Mouse (Mus musculus) limb, embryonic 11.5 days (tissue): ENCODE measurements around the gene Atp5f1. TPM values are rescaled to one million over a fixed set of nuclear protein-coding genes. Genes with fewer than 3 reads are reported as not detected.
A peak's percentile ranks its signal among the peaks of the same experiment; 100 is the strongest.

Experiments used
- ATAC-seq: fragments of 200-750 bp; cut with Nextera tagmentation; 2 replicates; pipeline ENCODE4 v1.8.0; 2017; ENCODE audit warnings: low read depth; ENCODE audit not compliant: insufficient number of reproducible peaks, low FRiP score, low TSS enrichment
- DNase-seq: peaks from one replicate; pipeline ENCODE4 v3.0.0-alpha.2; 2015; ENCODE audit warnings: low spot score
- H3K27ac ChIP-seq: fragments of 300-500 bp; sonication (generic); replicated peaks from 2 replicates; pipeline ENCODE4 v1.5.1; 2014; ENCODE audit warnings: low read depth, mild to moderate bottlenecking, low read length
- H3K27me3 ChIP-seq: fragments of 300-500 bp; sonication (generic); 2 replicates; pipeline ENCODE4 v1.6.1; 2014; ENCODE audit warnings: mild to moderate bottlenecking, low read length, mixed read lengths; ENCODE audit not compliant: control insufficient read depth, insufficient read depth
- H3K36me3 ChIP-seq: fragments of 300-500 bp; sonication (generic); 2 replicates; pipeline ENCODE4 v1.6.1; 2014; ENCODE audit warnings: mild to moderate bottlenecking, low read length, moderate library complexity, mixed read lengths; ENCODE audit not compliant: control insufficient read depth, insufficient read depth
- H3K4me1 ChIP-seq: fragments of 300-500 bp; sonication (generic); 2 replicates; pipeline ENCODE4 v1.6.1; 2014; ENCODE audit warnings: low read length, mixed read lengths; ENCODE audit not compliant: control insufficient read depth, insufficient read depth
- H3K4me2 ChIP-seq: fragments of 300-500 bp; sonication (generic); 2 replicates; pipeline ENCODE4 v1.6.1; 2014; ENCODE audit warnings: low read depth, mild to moderate bottlenecking, moderate library complexity; ENCODE audit not compliant: severe bottlenecking
- H3K4me3 ChIP-seq: fragments of 300-500 bp; sonication (generic); 2 replicates; pipeline ENCODE4 v1.5.1; 2014; ENCODE audit warnings: low read depth, low read length
- H3K9ac ChIP-seq: fragments of 300-500 bp; sonication (generic); 2 replicates; pipeline ENCODE4 v1.6.1; 2014; ENCODE audit warnings: mild to moderate bottlenecking, low read length
- H3K9me3 ChIP-seq: fragments of 300-500 bp; sonication (generic); 2 replicates; pipeline ENCODE4 v1.6.1; 2016; ENCODE audit warnings: low read length; ENCODE audit not compliant: control insufficient read depth
- WGBS: fragments of 180-500 bp; shearing (Covaris S2); extraction: QIAGEN DNeasy Blood & Tissue Kit; methylation state at CpG from one replicate; pipeline ENCODE4 v1.1.7; 2014; 5-methylcytosine and 5-hydroxymethylcytosine counted together
- polyA plus RNA-seq: library from polyadenylated mRNA; unstranded; fragments of >200 nt; fragmentation: Nextera tagmentation; extraction: Ambion mirVana; gene quantifications from 2 replicates; pipeline ENCODE4 v1.2.1, GENCODE M21; 2014

The Atp5f1 gene
- polyA plus RNA-seq, 1 experiment from 2014 or later = 505 TPM

DNA sequence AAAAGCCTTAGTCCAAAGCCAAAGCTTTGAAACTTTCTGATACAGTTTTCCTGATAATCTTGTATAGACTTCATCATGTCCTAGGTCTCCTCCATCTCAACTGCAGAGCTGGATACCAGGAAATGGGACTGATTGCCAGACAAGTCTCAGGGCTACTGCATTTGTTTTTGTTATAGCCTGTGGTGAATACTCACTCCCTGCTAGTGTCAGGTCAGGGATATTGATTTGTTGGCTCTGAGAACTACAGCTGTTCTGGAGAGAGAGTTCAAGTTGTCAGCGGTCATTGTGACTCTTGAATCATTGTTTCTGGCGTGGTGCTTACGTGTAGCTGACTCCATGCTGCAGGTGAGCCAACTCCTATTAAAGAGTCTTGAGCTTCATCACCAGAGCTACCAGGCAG is 13.5 kb upstream of the Atp5f1 start, which contains the start of gene Ovgp1:
Gene Ovgp1 (plus strand): TSS at position 301 of the 400 bp plus-strand sequence.
- ATAC-seq = no peak
- 89% methylated on average over 3 of the region's 3 CpGs for WGBS

DNA sequence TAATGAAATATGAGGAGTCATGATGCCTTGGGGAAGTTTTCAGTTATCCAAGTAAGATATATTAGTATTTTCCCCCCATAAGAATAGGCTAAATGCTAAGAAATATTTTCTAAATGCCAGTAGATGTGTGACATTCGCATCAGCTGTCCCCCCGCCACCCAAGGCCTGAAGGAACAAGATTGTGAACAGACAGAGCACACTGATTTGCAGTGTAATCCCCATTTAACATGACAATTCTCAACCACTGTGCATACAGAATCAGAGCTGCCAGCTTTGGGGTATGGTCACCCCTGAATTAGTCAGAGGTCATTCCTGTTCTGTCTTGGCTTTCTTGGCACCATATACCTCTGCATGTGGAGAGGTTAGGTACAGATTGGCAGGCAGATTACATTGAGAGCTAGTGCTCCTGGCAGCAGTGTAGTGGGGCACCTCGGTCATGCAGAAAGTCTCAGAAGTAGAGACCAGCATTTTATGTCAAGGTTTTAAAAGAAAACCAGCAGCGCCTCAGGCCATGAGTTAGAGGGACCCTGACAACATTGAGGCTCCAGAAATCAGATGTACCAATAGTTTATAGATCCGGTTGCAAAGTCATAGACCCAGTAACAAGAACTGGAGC is 12.0 kb upstream of the Atp5f1 start:
- Histone ChIP-seq H3K36me3 (no peaks in the 10 kb centered on the region; the same call in 1 of the 2 replicates), H3K4me2 (no peak overlapping the region), H3K4me3 (no peak overlapping the region), H3K27me3 (no peaks in the 10 kb centered on the region), H3K27ac (no peak overlapping the region), H3K9me3 (no peaks in the 10 kb centered on the region), H3K9ac (no peak overlapping the region), H3K4me1 (no peaks in the 10 kb centered on the region)
- no peak for ATAC-seq
- no peak for DNase-seq
- 85% methylated on average over 5 of the region's 5 CpGs for WGBS

More for the DNA sequence above, 13.5 kb upstream of the Atp5f1 start, which contains the start of gene Ovgp1:
- H3K4me1 ChIP-seq = no peaks in the 10 kb centered on the region
- H3K9me3 ChIP-seq = no peaks in the 10 kb centered on the region
- H3K36me3 ChIP-seq = no peaks in the 10 kb centered on the region; the same call in 1 of the 2 replicates
- no peak within 1 kb of the TSS for H3K9ac ChIP-seq
- H3K4me3 ChIP-seq = no peak within 1 kb of the TSS
- no peaks in the 10 kb centered on the region for H3K27me3 ChIP-seq
- no peak for DNase-seq
- no peak within 1 kb of the TSS for H3K27ac ChIP-seq
- no peak within 1 kb of the TSS for H3K4me2 ChIP-seq

DNA sequence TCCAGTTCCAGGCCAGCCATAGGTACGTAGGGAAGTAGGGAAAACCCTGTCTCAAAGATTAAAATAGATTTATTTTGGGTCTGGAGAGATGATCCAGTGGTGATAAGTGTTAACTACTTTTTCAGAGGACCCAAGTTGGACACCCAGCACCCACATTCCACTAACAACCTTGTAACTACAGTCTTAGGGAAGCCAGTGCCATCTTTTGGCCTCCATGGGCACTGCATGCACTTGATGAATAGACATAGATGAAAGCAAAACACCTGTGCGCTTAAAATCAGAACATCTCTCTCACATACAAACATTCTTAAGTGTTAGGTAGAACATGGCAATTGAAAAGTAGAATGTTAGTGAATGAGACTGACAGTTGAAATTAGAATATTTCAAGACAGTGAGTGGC is 801 bp upstream of the Atp5f1 start:
- peaks cover 12% of the 10 kb centered on the region; the same call in 1 of the 2 replicates for H3K36me3 ChIP-seq
- no peak overlapping the region for H3K9ac ChIP-seq
- no peak overlapping the region for H3K4me3 ChIP-seq
- ATAC-seq = no peak
- no peak overlapping the region for H3K27ac ChIP-seq
- peaks cover 11% of the 10 kb centered on the region; the same call in 1 of the 2 replicates for H3K4me1 ChIP-seq
- WGBS = 98% methylated on average over 2 of the region's 2 CpGs
- H3K4me2 ChIP-seq = peak overlapping the region; percentile 57; the same call in 1 of the 2 replicates
- no peaks in the 10 kb centered on the region for H3K9me3 ChIP-seq
- DNase-seq = no peak
- no peaks in the 10 kb centered on the region for H3K27me3 ChIP-seq

DNA sequence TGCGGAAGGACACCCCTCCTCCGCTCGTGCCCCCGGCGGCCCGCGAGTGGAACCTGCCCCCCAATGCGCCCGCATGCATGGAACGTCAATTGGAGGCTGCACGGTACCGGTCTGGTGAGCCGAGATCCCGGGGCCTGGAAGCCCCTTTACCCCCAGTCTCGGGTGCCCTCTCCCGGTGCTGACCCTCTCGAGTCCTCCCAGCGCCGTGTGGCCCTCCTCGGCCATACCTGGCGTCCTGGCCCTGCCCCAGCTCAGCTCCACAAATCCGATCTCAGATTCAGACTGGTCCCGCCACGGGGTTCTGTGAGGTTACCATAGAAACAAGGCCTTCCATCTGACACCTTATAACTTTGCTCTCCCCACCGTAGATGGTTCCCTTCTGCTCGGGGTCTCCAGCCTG is 314 bp downstream of the Atp5f1 start:
- no peak overlapping the region for H3K27ac ChIP-seq
- H3K27me3 ChIP-seq = no peaks in the 10 kb centered on the region
- ATAC-seq (peak; percentile 73), DNase-seq (no peak)
- under 1% methylated on average over 26 of the region's 26 CpGs for WGBS
- H3K36me3 ChIP-seq = peaks cover 9% of the 10 kb centered on the region; the same call in 1 of the 2 replicates
- H3K9ac ChIP-seq = peak overlapping the region; percentile 86
- peaks cover 11% of the 10 kb centered on the region; the same call in 1 of the 2 replicates for H3K4me1 ChIP-seq
- peak overlapping the region; percentile 57 for H3K4me2 ChIP-seq
- peak overlapping the region; percentile 86 for H3K4me3 ChIP-seq
- H3K9me3 ChIP-seq = no peaks in the 10 kb centered on the region

DNA sequence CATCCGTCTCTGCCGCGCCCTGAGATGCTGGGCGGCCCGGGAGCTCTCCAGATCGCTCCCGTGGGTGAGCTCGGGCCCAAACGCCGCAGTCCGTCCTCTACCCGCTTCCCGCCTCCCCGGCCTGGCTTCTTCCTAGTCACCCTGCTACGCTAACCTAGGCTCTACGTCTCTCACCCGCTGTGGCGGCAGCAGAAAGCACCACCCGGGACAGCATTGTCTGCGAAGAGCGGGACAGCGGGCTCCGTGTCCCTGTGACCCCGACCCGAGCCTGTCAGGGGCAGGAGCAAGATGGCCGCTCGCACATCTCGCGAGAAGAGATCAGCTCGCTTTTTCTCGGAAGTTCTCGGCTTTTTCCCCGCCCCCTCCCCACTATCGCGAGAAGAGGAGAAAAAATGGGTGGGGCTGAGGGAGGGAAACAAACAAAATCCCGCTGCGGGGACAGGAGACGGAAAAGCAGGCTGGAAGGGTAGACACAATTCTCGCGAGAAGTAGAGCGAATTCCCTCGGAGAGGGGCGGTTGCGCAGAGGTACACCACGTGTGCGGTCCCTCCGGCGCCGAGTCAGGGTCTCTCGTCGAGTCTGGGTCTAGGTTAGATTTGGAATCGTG is 822 bp downstream of the Atp5f1 start, which contains the start of gene Wdr77:
Gene Wdr77 (plus strand): TSS at position 396 of the 607 bp plus-strand sequence.
- H3K9me3 ChIP-seq = no peaks in the 10 kb centered on the region
- H3K9ac ChIP-seq = peak within 1 kb of the TSS; percentile 94
- H3K4me1 ChIP-seq = peaks cover 11% of the 10 kb centered on the region; the same call in 1 of the 2 replicates
- peak within 1 kb of the TSS; percentile 65; the same call in 1 of the 2 replicates for H3K27ac ChIP-seq
- ATAC-seq = peak; percentile 98
- peak within 1 kb of the TSS; percentile 86 for H3K4me3 ChIP-seq
- under 1% methylated on average over 50 of the region's 52 CpGs for WGBS
- H3K4me2 ChIP-seq = peak within 1 kb of the TSS; percentile 76
- peaks cover 5% of the 10 kb centered on the region; the same call in 1 of the 2 replicates for H3K36me3 ChIP-seq
- H3K27me3 ChIP-seq = no peaks in the 10 kb centered on the region
- DNase-seq = peak; percentile 99

DNA sequence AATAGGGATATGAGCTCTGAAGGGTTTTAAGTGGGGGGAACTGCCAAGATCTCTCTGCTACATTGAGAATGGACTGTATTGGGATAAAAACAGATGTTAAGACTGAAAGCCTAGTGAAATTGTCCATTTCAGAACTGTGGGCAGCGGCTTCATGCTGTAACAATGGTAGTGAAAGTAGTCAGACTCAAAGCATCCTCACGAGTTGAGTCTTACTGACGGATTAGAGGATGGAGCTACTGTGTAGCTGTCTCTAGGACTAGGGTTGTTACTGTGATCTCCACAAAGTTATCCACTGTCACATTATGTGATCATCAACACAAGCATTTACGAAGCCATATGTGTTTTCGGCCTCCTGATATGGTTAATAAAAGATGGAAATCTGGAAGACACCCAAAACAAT is 1.7 kb downstream of the Atp5f1 start:
- DNase-seq = no peak
- WGBS = 46% methylated on average over 5 of the region's 5 CpGs

DNA sequence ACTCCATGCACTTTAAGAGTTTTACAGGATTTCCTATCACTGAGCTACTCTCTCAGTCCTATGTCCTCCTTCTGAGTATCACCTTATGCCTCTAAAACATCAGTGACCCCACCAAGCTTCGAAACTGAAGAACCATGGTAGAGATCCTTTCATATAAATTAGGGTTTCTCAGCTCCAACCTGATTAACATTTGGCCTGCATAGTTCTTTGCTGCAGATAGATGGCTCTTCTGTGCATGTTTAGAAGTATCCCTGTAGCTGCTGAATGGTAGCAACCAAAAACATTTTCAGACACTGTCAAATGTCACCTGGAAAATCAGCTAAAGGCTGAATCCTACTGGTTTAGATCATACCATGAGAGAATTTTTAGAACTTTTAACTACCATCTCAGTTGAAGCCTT is 2.7 kb downstream of the Atp5f1 start:
- Histone ChIP-seq H3K27me3 (no peaks in the 10 kb centered on the region), H3K4me2 (no peak overlapping the region), H3K9me3 (no peaks in the 10 kb centered on the region), H3K27ac (no peak overlapping the region), H3K4me3 (no peak overlapping the region), H3K36me3 (peaks cover 5% of the 10 kb centered on the region; the same call in 1 of the 2 replicates), H3K9ac (no peak overlapping the region), H3K4me1 (peaks cover 11% of the 10 kb centered on the region; the same call in 1 of the 2 replicates)
- 89% methylated on average over 1 of the region's 1 CpGs for WGBS
- DNase-seq (no peak), ATAC-seq (no peak)

More for the DNA sequence above, 1.7 kb downstream of the Atp5f1 start:
- H3K4me3 ChIP-seq = peak overlapping the region; percentile 86
- peaks cover 11% of the 10 kb centered on the region; the same call in 1 of the 2 replicates for H3K4me1 ChIP-seq
- no peaks in the 10 kb centered on the region for H3K27me3 ChIP-seq
- H3K27ac ChIP-seq = no peak overlapping the region
- H3K4me2 ChIP-seq = peak overlapping the region; percentile 76
- ATAC-seq = no peak
- H3K36me3 ChIP-seq = peaks cover 8% of the 10 kb centered on the region; the same call in 1 of the 2 replicates
- peak overlapping the region; percentile 94 for H3K9ac ChIP-seq
- H3K9me3 ChIP-seq = no peaks in the 10 kb centered on the region

DNA sequence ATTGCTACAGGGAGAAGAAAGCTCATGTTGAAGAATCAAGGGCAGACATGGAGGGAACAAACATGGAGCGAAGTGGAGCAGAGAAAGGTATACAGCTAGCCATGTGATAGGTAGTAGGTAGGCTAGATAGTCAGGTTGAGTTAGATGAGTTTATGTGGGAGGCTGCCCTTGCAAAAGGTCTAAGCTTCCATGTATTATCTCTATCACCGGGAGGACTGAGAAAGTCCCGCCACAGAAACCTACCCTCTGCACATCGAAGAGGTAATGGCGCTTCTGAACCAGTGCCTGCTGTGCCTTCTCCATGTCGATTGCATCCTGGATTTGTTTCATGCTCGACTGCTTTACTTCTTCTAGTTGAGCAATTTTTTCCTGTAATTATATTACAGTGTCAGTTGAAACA is 8.6 kb downstream of the Atp5f1 start:
- Histone ChIP-seq H3K27ac (no peak overlapping the region), H3K4me2 (no peak overlapping the region), H3K9me3 (no peaks in the 10 kb centered on the region), H3K36me3 (peaks cover 19% of the 10 kb centered on the region), H3K27me3 (no peaks in the 10 kb centered on the region), H3K4me3 (no peak overlapping the region), H3K9ac (no peak overlapping the region), H3K4me1 (no peaks in the 10 kb centered on the region)
- no peak for DNase-seq
- 96% methylated on average over 7 of the region's 7 CpGs for WGBS
- ATAC-seq = no peak
